Mouse (Mus musculus) kidney, adult 2 months (tissue): ENCODE measurements at regions not wholly inside any gene's neighbourhood (a gene's known extent, or its start where the extent isn't known, plus 50 kb on each side); places are given as distances from the start of the nearest gene placed in this dataset.

Source experiments
- CTCF ChIP-seq: fragments of 200-500 bp; conservative IDR thresholded peaks from 2 replicates; pipeline ENCODE4 v1.5.1; 2011; ENCODE audit warnings: low read depth, mild to moderate bottlenecking, control low read depth, low read length, moderate library complexity, mixed read lengths; ENCODE audit not compliant: insufficient read depth, insufficient read length
- POLR2A ChIP-seq: fragments of 200-500 bp; IDR thresholded peaks from one replicate; pipeline ENCODE4 v1.6.1; 2011; ENCODE audit warnings: low read depth, low read length, control low read depth

- TF ChIP-seq POLR2A (no peak), CTCF (no peak)
These were observed 220.7 kb downstream of the Tdrd3 start for GRCm38 (mm10) chr14:87637131-87637530.
